Mouse (Mus musculus) cerebellum, adult 2 months (tissue): ENCODE measurements around the gene Dab2ip.

Experiments used
- CTCF ChIP-seq: fragments of 200-500 bp; IDR thresholded peaks from 2 replicates; pipeline ENCODE4 v1.5.1; 2011; ENCODE audit warnings: low read depth, mild to moderate bottlenecking, control low read depth, low read length, moderate library complexity, borderline replicate concordance; ENCODE audit not compliant: insufficient read depth
- POLR2A ChIP-seq: fragments of 200-500 bp; IDR thresholded peaks from 2 replicates; pipeline ENCODE4 v1.6.1; 2011; ENCODE audit warnings: low read length, control low read depth, borderline replicate concordance; ENCODE audit not compliant: insufficient read depth

- TF ChIP-seq CTCF (no peak), POLR2A (no peak)
Measured at GRCm38 (mm10) chr2:35595102-35595501, 37.0 kb downstream of the Dab2ip start.
